Mouse (Mus musculus): ENCODE data around the gene Mrap.
A peak's percentile ranks its signal among the peaks of the same experiment; 100 is the strongest.

The Mrap gene

DNA sequence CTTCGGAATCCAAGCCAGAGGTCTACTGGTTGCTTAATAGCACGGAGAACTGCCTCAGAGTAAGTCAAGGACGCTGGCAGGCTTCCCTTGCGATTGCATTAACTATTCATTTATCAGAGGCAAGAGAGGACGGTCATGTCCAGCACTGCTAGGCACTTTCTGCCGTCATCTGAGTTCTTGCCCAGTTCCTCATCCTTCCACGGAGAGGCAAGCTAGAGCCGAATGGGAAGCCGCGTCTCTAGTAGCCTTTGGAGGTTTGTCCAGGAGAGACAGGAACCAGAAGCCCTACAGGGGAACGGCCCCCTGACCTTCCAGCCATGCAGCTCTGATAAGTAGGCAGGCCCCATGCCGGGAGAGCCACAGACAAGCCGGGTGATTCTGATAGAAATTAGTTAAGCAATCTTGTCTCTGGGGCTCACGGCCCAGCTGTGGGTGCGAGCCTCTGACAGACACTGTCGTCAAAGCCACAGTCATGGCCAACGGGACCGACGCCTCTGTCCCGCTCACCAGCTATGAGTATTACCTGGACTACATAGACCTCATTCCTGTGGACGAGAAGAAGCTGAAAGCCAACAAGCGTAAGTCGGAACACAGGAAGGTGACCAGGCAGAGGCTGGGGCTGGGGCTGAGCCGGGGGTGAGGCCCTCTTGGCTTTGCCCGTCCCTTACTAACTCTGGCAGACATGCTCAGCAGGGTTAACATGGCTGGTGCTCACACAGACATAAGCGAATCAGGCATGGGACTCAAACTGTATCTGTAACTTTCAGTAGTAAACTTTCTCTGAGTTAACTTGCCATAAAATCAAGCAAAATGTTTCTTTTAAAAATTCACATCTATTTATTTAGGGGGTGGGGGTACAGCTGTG, at the start of gene Mrap:
Mrap (plus strand) TSS at position 116 of the 865 bp plus-strand sequence.
- peak; percentile 36 for DNase-seq (ENCODE audit: low spot score)

DNA sequence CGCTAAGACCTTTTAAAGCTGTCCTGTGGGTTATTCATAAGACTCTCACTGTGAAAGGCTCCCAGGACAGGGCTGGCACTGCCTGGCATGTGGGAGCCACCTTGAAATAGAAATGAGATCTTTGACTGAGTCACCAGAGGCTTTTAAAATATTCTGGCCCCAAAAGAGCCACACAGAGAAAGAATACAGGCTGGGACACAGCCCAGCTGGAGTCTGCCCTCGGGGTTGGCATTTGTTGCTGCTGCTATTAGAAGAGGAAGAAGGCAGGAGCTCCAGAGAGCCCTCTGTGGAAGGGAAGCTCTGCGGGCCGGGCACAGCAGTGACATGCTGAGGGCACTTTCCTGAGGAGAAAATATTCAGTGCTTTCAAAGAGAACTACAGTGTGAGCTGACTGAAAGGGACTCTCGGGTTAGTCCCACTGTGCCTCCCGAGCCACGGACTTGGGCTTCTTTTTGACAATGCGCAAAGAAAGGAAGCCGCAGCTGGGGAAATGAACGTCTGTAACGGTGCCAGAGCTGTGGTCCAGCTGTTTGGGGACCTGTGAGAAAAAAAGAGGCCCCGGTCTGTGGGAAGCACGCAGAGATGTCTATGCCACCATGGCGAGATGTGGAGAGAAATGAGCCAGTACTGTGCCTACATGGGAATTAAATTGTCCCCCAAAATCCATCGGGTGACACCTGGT, 45.2 kb upstream of the Mrap start:
- no peak for DNase-seq (ENCODE audit: low spot score)

DNA sequence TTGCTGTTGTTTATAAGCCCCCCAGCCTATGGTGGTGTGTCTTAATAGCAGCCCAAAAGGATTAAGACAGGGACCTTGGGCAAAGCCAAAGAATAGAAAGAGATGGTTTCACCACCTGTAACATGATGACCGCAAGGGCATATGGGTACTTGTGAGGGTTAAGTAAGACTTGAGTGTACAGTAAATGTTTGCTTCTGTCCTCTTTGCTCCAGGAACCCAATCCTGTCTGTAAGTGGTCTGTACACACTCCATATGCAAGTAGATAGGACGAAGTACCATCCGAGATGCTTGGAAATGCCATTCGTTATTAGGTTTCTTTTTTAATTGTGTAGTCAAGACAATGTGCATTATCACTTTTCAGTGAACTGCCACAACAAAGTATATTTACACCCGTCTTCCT, 44.4 kb upstream of the Mrap start:
- DNase-seq (ENCODE audit: low spot score), result no peak

DNA sequence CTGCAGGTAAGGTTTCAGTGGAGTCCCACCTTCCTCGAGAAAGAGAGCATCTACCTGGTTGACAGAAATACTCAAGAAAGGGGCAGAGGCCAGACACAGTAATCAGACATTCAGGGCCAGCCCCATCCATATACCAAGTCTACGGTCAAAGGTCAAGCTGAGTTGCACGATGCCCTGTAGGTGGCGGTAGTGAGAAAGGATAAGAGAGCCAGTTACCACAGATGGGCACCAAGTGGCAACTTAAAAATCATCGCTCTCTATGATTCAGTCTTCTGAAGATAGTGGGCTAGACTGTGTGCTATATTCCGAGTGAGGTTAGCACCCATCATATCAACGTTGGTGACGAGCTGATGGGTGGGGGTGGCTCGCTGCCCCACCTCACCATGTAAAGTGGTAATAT, 43.3 kb upstream of the Mrap start:
- peak; percentile 36 for DNase-seq (ENCODE audit: low spot score)

DNA sequence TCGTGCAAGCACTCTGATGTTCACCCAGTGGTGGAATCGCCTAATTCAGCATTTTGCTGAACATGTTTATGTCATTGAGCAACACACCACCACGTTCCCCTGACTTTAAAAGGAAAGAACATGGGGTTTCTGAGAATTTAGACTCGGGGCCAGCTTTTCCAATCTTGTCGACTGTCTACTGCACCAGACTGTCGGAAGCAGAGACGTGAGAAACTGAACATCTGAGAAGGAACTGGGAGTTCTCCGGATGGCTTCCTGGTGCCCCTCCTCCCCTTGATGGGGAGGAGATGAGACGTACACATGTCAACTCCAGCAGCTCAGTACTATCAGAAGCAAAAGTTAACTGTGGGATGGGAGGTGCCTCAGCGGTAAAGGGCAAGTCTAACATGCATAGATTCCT, 42.9 kb upstream of the Mrap start:
- no peak for DNase-seq (ENCODE audit: low spot score)

DNA sequence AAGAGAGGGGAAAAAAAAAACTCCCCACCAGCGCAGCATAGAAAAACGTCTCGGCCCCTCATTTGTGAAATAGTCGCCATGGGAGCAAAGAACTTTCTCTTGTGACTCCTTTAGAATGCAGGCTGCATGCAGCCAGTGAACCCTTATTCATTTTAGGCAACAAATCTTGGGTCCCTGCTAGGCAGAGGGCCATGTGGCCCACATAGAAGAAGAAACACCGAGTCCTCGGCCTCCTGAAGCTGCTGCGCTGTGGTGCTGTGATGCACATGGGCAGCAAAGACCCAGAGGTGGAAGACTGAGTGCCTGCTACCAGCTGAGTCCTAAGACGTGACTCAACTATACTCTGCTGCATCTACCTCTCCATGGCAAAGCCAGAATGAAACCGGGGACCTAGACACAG, 41.7 kb upstream of the Mrap start:
- DNase-seq (ENCODE audit: low spot score), result no peak

DNA sequence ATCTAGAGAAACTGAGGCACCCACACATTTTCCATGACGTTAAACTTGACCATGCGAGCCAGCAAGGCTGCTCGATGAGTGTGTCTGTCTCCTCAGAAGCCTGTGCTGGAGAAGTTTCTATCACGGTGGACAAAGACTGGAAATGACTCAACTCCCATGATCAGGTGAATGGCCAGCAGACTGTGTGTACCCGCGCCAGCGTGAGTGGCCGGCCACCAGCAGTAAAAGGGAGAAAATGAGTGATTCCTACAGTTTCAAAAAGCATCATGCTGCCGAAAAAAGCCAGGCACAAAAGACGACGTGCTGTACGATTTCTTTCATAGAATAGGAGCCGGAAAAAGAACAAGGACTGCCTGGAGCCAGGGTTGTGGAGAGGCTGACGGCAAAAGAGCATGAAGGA, 38.6 kb upstream of the Mrap start:
- no peak for DNase-seq (ENCODE audit: low spot score)

DNA sequence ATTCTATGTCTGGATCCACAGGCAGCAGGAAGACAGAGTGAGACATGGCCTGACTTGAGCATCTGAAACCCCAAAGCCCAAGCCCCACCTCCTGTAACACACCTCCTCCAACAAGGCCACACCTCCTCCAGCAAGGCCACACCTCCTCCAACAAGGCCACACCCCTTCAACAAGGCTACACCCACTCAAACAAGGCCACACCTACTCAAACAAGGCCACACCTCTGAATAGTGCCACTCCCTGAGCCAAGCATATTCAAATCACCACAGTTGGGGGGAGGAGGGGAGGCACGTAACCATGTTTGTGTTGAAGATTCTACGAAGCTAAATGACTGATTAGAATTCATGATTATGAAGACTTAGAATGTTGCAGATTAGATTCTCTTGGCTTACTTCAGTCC, 36.5 kb upstream of the Mrap start:
- no peak for DNase-seq (ENCODE audit: low spot score)

DNA sequence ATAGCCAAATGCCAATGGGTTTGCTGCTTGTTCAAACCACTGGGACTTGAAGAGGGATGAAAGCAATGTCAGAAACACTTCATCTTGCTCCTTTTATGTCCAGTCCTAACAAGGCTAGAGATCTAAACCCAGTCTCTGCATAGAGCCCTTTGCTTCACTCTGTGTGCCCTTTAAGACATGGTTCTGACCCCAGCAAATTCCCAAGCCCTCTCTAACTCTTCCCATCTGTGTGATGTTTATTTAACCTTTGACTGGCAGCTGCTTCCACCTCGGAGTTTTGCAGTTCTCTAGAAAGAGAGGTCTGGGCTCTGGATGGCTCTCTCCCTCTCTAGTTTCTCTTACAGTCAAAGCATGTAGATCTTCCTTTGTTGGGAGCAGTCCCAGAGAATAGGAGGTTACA, 34.4 kb upstream of the Mrap start:
- peak; percentile 78 for DNase-seq (ENCODE audit: low spot score)

DNA sequence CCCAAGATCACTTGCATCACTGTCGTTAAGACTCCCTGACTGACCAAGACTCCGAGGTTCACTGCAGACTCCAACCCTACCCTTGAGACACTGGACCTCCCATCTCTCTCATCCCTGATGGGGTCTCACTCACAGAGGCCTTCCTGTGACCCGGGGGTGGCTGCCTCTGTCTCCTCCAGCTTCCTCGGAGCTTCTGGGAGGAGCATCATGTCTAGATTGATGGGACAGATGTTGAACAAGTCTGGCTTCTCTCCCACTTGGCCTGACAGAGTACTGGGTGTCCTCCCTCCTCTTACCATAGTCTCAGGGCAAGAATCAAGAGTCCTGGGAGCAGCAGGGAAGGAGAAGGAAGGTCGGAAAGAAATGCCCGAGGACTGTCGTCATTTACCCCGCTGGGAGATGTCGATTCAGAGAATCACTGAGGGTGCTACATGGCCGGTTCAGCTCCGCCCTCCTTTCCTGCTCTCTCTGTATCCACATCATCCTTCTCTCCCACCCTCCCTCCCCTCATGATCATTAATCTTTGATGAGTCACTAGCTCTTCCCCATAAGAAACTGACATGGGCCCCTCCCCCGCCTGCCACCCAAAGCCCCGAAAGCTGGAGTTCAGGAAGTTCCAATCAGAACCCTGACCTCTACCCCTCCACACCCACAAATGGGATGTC, 33.7 kb upstream of the Mrap start:
- DNase-seq (ENCODE audit: low spot score), result peak; percentile 37

DNA sequence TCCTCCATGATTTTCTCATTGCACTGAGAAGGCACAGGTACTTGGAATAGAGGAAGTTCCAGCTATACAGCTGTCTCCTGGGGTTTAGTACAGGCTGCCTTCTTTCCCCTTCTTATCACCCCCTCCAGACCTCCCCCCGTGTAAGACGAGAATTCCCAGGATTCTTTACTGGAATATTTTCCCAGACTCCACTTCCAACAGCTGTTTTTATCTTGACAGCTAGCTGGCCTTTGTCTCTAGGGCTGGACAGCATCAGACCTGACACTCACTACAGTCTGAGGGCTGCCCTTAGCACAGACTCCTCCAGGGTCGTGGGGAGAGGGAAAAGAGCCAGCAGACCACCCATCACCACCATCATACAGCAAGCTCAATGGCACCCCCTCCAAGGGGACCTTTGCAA, 31.7 kb upstream of the Mrap start:
- peak; percentile 47 for DNase-seq (ENCODE audit: low spot score)

DNA sequence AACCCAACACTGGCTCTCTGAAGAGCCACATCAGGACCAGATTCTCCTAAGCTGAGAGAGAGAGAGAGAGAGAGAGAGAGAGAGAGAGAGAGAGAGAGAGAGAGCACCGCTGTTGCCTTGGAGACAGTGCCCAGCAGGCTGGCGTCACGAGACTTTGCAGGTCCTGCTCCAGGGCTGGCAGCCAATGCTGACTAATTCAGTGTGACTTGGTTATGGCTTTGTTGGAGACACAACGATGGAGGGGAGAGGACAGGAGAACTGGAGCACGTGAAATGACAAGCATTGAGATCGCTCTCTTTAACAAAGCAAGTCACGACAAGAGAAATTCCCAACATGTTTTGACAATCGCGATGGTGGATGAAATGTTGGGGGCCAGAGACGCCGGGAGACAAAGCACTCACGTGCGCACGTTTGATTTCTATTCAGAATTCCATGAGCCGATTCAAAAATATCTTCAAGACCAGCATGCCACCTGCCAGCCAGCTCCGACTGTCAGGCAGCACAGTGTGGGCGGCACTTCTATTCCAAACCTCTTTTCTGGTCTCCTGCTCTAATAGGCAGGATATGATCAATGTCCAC, 28.2 kb upstream of the Mrap start:
- no peak for DNase-seq (ENCODE audit: low spot score)

DNA sequence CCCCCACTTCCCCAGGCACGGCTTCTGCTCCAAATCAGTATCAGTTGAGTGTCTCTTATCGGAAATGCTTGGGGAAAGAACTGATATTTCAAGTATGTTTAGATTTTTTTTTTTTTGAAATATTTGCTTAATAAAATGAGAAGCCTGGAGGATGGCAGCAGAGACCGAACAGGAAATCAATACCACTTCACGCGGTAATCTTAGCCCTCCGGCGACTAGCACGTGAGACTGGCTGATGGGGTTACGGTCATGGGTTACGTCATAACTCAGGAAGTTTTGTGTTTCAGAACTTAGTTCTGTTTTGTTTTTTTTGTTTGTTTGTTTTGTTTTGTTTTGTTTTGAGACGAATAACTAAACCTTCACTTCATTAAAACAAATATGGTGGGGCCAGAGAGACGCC, 27.7 kb upstream of the Mrap start:
- DNase-seq (ENCODE audit: low spot score), result no peak

DNA sequence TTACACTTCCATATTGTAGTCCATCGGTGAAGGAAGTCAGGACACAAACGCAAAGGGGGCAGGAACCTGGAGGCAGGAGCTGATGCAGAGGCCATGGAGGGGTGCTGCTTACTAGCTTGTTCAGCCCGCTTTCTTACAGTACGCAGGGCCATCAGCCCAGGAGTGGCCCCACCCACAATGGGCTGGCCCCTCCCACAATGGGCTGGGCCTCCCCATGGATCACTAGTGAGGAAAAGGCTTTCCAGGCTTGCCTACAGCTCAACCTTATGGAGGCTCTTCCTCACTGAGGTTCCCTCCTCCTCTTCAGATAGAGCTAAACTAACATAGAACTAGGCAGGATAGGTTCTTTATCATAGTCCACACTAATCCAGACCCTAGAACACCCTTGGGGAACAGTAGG, 14.0 kb upstream of the Mrap start:
- DNase-seq (ENCODE audit: low spot score), result no peak

DNA sequence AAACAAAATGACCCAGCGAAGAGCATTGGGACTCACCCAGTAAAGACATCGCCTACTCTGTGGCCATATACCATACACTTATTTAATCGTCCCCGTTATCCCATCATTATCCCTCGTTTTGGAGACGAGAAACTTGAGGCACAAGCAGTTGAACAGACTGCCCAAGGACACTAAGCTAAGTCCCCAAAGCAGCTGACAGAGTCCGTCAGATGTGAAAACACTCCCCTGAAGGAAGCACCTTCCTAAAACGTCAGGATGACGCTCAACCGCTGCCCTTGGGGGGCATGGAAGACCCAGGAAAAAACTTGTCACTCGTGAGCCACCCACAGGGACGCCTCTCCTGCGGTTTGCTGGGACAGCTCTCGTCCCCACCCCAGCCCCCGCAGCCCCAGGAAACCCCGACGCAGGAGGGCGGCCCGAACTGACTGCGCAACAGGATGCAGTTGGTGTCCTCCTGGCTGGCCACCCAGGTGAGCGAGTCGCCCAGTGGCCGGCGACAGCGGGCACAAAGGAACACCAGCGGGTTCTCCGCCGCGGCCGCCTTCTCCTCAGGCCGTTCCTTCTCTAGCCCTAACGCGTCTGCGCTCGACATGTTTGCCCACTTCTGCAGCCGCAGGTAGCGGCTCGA, 11.3 kb upstream of the Mrap start:
- DNase-seq (ENCODE audit: low spot score), result no peak

DNA sequence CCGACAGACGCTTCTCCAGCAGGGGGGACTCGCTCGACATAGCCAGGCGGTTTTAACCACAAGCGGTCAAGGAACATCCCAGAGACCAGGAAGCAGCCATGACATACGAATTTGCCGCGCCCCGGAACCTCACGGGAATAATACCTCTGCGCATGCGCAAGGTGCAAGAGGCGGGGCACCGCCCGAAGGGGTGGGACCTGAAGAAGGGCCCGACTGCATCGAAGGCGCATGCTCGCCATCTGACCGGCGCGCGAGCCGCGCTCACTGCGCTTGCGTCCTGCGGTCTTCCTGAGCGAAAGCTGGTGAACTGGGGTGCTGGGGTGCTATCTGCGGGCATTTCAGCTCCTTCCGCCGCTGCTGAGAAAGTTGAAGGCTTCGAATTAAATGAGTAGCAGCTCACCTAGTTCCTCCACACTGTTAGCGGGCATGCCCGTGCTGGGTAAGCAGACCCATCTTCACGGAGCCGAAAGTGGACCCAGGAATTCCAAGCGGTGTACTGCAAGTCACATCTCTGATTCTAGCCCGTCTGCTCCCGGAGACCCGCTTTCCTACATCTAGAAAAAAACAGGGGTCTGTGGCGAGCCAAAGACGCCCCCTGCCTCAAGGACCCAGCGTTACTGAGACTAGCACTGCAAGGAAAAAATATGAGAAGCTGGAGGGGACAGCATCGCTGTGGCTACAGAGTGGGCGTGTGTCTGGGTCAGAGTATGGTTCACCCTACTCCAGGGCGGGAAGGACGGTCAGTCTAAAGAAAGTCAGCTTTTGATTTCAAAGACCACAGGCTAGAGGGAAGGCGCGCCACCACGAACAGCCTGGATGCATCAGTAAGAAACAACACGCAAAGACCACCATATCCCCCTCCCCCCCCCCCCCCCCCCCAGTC, 10.5 kb upstream of the Mrap start, which contains the start of gene Mis18a:
Mis18a (minus strand) TSS at position 172 of the 883 bp plus-strand sequence.
- DNase-seq (ENCODE audit: low spot score), result peak; percentile 96

DNA sequence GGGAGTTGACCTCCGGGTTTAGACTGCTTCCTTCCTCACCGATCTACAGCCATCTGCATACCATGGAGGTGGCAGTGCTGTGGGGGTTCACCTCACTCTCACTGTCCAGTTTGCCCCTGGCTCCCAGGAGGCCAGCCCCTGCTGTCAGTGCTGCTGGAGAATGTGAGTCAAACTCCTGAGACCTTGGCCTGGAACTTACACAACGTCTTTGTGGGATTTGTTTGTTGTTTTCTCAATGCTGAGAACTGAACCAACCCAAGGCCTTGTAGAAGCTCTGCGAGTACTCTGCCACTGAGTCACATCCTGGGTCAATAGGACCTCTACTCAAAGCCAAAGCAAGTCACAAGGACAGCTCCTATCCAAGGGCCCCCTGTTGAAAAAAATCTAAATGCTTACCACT, 2.4 kb upstream of the Mrap start:
- no peak for DNase-seq (ENCODE audit: low spot score)

DNA sequence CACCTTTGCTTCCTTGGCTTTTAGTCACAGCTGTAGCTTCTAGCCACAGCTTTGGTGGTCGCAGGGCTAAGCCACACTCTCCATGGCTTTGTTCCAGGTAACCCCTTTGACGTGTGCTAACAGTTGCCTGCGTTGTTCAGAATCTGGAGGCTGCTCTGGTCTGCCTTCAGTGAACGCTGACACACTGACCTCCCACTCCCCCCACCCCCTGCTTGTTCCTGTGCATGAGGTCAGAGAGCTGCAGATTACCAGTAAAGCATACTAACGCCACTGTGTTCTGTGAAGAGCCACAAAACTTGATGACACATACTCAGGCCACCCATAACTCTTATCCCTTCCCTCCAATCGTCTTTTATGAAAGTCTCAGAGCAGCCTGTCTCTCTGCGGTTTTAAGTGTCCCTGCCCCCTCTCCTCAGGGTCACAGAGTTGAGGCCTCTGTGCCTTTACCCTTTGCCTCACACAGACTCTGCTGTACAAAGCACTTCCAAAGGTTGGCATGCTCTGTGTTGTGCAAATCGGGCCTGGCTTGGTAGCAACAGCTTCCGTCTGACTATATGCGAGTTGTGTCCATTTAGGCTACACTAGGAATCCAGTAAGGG, 1.2 kb upstream of the Mrap start:
- no peak for DNase-seq (ENCODE audit: low spot score)

DNA sequence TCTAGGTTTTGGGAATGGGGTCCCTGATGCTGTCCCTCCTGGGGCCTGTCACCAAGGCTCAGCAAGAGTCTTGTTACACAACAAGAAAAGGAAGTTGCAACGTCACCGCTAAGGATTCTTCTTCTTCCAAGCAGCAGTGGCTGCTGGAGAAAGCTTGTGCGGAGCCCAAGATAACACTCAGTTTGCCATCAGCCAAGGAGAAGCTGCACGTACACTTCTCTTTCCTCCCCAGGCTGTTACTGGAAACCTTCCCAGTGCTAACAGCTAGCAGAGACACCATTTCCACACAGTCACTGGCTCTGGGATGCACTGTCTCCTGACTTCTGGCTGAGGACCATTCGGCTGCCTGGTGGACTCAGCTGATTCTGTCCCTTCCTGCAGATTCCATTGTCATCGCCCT, 9.1 kb downstream of the Mrap start:
- no peak for DNase-seq (ENCODE audit: low spot score)

DNA sequence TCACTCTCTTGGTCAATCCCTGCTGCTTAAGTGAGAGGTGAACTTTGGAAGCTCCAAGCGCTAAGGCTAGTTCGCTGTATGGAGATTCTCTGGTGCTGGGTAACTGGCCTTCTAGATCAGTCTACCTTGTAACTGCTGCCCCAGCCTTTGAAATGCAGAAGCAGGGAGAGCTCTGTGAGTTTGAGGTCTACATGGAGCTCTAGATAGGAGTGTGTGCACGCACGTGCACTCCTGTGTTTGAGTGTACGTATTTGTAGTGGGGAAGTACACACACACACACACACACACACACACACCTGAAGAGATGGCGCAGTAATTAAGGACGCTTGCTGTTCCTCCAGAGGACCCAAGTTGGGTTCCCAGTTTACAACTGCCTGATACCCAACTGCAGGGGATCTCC, 10.2 kb downstream of the Mrap start:
- DNase-seq (ENCODE audit: low spot score), result no peak
